Mouse (Mus musculus): Measurements from ENCODE around the gene Mcm5.

Mcm5 gene

DNA sequence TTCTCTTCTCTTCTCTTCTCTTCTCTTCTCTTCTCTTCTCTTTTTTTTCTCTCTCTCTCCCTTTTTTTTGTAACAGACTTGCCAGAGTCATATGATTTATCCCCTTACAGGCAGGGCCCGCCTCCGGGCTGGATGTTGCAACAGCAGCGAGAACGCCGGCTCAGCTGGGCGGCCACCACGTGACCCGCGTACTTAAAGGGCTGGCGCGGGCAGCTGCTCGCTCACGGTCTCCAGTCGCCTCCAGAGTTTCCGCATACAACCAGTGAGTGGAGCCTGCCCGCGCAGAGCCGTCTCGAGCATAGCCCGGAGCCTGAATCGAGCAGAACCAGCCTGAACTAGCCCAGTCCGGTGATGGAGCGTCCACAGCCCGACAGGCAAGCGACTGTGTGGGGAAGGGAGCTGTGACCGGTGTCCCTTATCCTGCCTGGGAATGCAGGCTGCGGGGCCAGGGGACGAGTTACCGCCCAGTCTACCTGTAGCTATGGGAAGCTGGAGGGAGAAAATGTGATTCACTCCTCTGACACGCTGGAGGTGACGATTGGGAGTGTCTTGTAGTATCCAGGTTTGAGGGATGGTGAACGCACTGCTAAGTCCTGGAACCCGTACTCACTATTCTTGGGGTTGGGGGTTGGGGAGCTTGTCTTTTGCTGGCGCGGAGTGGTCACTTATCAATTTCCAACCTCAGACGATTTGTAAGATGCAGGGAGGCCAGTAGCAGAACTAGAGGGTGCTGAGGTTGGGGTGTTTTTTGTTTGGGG lies 15.8 kb upstream of the Mcm5 start, which contains the start of gene Hmox1:
Gene Hmox1, plus strand, starts transcription at position 223 of the 758 bp plus-strand sequence.
- peak; percentile 80 for ATAC-seq (ENCODE audit: insufficient number of reproducible peaks, low FRiP score, low TSS enrichment)

DNA sequence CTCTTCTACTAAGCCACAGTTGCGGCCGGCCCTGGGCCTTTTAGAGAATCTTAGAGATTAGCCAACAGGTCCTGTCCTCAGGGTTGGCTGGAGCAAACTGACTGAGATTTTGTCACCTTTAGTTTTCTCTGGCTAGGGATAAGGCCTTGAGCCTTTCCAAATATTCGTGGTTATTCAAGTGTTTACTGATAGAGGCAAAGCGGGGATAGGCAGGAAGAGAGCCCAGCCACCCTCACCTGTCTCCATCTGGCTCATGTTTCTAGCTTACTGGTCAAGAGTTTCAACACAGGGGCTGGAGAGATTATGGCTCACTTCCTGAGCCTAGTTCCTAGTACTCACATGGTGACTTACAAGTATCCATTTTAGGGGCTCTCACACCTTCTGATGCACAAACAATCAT lies 6.4 kb upstream of the Mcm5 start:
- no peak for ATAC-seq (ENCODE audit: insufficient number of reproducible peaks, low FRiP score, low TSS enrichment)

DNA sequence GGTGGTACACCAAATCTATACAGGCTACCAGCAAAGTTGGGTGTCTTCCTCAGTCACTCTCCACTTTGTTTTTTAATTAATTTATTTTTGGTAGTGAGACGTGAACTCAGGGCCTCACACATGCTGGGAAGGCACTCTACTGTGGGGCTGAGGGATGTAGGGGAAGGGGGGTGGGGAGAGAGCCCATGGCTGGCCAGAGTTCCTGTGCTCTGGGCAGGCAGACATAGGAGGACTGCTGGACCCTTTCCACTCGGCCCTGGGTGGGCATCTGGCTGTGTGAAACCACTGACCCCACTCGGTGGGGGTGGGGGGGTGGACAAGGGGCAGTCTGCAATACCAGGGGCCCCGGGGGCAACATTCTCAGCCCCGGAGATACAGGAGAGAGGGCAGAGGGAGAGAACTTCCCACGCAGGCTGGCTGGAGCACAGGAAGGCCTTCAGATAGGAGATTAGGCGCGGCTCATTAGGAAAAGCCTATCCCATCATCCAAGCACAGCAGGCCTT lies 5.9 kb upstream of the Mcm5 start:
- ATAC-seq (ENCODE audit: insufficient number of reproducible peaks, low FRiP score, low TSS enrichment) = no peak

- ATAC-seq (ENCODE audit: insufficient number of reproducible peaks, low FRiP score, low TSS enrichment) = peak; percentile 74
These were observed 688 bp upstream of the Mcm5 start for GRCm38 (mm10) chr8:75108527-75109235.

DNA sequence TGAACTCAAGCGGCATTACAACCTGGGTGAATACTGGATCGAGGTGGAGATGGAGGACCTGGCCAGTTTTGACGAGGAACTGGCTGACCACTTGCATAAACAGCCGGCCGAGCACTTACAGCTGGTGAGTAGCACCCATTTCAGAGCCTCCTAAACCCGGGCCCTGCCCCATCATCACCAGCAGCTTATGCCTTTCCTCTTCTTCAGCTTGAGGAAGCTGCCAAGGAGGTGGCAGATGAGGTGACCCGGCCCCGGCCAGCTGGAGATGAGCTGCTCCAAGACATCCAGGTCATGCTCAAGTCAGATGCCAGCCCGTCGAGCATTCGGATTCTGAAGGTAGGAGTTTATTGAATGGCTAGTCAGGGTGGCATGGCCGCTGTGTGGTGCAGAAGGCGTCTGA lies 724 bp downstream of the Mcm5 start:
- ATAC-seq (ENCODE audit: insufficient number of reproducible peaks, low FRiP score, low TSS enrichment) = no peak

- ATAC-seq (ENCODE audit: insufficient number of reproducible peaks, low FRiP score, low TSS enrichment) = no peak
These were observed 9.1 kb downstream of the Mcm5 start for GRCm38 (mm10) chr8:75118505-75118904.

GRCm38 (mm10) chr8:75119287-75119686 lies 9.9 kb downstream of the Mcm5 start:
- no peak for ATAC-seq (ENCODE audit: insufficient number of reproducible peaks, low FRiP score, low TSS enrichment)

GRCm38 (mm10) chr8:75119747-75120146 lies 10.4 kb downstream of the Mcm5 start:
- no peak for ATAC-seq (ENCODE audit: insufficient number of reproducible peaks, low FRiP score, low TSS enrichment)

DNA sequence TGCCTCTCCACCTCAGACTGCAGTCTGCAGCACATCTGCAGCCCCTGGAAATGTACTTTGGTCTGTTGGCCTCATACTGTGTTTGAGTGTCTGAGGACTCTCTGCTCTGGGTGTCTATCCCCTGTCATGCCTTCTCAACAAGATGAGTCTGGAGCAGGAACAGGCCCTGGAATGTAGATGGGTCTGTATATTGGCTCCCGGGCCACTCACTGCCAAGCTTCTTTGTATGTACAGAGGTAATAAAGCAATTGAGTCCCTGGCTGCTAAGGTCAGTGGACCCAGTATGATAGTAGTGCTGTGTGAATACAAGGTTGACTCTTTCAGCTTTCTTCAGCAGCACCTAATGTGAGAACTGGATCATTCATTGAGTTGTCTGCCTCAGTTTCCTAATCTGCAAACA lies 18.0 kb downstream of the Mcm5 start:
- no peak for ATAC-seq (ENCODE audit: insufficient number of reproducible peaks, low FRiP score, low TSS enrichment)

DNA sequence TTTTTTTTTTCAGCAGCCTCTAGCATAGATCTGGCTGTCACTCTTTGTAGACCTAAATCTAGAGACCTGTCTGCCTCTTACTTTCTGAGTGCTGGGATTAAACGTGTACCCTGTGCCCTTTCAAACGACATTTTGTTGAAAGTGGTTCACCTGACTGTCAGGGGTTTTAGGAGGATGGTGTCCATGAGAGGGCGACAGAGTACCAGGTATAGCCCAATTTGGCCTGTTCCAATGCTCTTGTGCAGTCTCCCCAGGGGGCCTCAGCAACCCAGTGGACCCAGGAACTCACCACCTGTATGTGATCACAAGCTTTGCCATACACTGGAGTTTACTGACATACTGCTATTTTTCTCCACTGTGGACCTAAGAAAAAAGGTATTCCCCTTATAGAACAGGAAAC lies 23.1 kb downstream of the Mcm5 start:
- 0 out of 2 replicates have a peak, but pooled peaks have one; percentile 29 for ATAC-seq (ENCODE audit: insufficient number of reproducible peaks, low FRiP score, low TSS enrichment)

GRCm38 (mm10) chr8:75133399-75133798 lies 24.0 kb downstream of the Mcm5 start:
- no peak for ATAC-seq (ENCODE audit: insufficient number of reproducible peaks, low FRiP score, low TSS enrichment)

GRCm38 (mm10) chr8:75134603-75135391 lies 25.4 kb downstream of the Mcm5 start:
- ATAC-seq (ENCODE audit: insufficient number of reproducible peaks, low FRiP score, low TSS enrichment) = peak; percentile 77

DNA sequence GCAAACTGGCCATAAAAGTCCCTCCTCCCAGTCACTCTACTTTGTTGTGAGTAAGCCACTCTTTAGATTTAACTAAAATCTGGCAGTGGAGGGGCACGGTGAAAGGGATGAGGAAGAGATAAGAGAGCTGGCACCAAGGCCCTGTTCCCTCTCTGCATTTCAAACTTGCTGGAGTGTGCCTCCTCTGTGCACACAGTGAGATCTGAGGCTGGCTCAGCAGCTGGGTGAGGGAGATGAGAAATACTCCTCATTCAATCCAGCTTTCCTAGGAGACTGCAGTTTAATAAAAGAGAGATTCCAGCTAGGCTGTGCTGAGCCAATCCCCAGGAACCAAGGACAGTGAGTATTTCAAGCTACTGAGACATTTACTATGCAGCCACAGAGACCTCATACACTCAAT lies 26.4 kb downstream of the Mcm5 start:
- ATAC-seq (ENCODE audit: insufficient number of reproducible peaks, low FRiP score, low TSS enrichment) = no peak

DNA sequence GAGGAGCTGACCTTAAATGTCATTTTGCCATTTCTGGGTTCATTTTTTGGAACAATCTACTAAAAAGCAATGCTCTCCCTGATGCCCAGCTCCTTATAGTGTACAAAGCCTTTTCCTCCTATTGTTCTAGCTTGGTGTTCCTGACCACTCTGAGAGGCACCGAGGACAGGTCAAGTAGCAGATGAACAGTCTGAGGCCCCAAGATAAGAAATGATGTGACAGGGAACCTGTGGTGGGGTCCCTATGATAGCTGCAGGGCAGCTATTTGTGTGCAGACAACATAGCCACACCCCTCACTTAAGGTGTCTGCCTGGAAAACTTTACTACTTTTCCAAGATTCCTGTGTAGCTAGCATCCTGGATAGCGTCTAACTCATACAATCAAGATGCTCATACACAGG lies 26.9 kb downstream of the Mcm5 start:
- no peak for ATAC-seq (ENCODE audit: insufficient number of reproducible peaks, low FRiP score, low TSS enrichment)

GRCm38 (mm10) chr8:75137536-75137935 lies 28.2 kb downstream of the Mcm5 start:
- no peak for ATAC-seq (ENCODE audit: insufficient number of reproducible peaks, low FRiP score, low TSS enrichment)

GRCm38 (mm10) chr8:75150911-75151610 lies 41.7 kb downstream of the Mcm5 start:
- ATAC-seq (ENCODE audit: insufficient number of reproducible peaks, low FRiP score, low TSS enrichment) = peak; percentile 33; the same call in 1 of the 2 replicates

DNA sequence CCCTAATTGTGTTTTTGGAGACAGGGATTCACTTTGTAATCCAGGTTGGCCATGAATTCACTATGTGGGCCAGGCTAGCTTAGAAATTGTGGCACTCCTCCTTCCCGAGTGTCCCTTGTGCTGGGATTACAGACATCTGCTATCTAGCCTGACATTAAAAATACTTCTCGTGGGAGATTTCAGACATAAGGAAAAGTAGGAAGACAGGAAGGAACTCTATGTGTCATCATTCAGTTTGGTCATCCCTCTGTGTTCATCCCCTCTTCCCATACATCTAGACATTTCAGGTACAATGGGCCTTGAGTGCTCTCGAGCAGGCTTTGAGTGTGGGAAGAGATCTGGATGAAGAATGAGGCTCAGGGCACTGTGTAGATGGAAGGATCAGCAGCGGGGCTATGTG lies 42.4 kb downstream of the Mcm5 start:
- no peak for ATAC-seq (ENCODE audit: insufficient number of reproducible peaks, low FRiP score, low TSS enrichment)

- no peak for ATAC-seq (ENCODE audit: insufficient number of reproducible peaks, low FRiP score, low TSS enrichment)
These were observed 43.2 kb downstream of the Mcm5 start for GRCm38 (mm10) chr8:75152505-75153082.

- ATAC-seq (ENCODE audit: insufficient number of reproducible peaks, low FRiP score, low TSS enrichment) = no peak
These were observed 45.6 kb downstream of the Mcm5 start for GRCm38 (mm10) chr8:75154855-75155478.

All from cerebellum, adult (tissue).